Mouse (Mus musculus): ENCODE data around the gene Smad9. TPM values are rescaled to one million over a fixed set of nuclear protein-coding genes. Genes with fewer than 3 reads are reported as not detected.

Gene Smad9
- 0.72 TPM for polyA plus RNA-seq (2014; fragmentation: Illumina TruSeq; extraction: RNeasy Lipid Tissue Mini Kit (QIAGEN cat#74804); ENCODE audit: low read depth, low replicate concordance)

GRCm38 (mm10) chr3:54755145-54756041, at the start of gene Smad9:
Smad9 (plus strand) TSS chr3:54755582.

GRCm38 (mm10) chr3:54714253-54714652, 41.1 kb upstream of the Smad9 start, which contains the start of gene Gm21958:
Gm21958 (minus strand) TSS chr3:54714353.

DNA sequence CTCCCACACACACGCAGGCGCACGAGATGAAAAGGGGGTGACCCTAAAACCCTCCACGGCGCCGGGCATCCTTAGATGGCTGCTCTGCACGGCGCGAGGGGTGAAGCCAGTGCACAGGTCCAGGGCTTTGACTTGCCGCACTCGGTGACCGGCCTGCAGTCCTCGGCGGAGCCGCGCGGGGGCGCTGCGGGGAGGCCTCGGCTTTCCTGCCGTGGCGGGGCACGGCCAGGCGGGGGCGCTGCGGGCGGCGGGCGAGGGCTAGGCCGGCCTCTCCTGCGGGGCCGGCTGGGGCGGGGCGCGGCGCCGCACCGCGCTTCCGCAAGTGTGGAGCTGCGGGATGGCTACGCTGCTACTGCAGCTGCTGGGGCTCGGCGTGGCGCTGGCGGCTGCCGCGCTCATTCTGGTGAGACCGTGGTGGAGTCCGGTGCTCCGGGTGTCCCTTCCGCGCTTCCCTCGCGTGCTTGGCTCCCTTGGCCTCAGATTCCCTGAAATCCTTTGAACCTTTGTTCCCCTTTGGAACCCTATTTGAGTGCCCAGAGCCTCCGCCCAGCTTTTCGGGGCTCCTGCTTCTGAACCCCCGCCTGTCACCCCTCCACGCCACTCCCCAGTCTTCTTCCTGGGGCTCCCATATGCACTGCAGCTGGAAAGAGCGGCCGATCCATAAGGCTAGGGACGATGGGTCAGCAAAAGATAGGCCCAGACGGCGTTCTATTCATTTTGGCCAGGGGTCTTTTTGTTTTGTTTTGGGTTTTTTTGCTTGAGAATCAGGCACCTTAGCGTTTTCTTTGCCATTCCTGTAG, 19.9 kb upstream of the Smad9 start, which contains the start of the genes Exosc8 and Alg5:
Gene Exosc8, minus strand, starts transcription at position 147 of the 800 bp plus-strand sequence.
Gene Alg5, plus strand, starts transcription at position 293 of the 800 bp plus-strand sequence.

DNA sequence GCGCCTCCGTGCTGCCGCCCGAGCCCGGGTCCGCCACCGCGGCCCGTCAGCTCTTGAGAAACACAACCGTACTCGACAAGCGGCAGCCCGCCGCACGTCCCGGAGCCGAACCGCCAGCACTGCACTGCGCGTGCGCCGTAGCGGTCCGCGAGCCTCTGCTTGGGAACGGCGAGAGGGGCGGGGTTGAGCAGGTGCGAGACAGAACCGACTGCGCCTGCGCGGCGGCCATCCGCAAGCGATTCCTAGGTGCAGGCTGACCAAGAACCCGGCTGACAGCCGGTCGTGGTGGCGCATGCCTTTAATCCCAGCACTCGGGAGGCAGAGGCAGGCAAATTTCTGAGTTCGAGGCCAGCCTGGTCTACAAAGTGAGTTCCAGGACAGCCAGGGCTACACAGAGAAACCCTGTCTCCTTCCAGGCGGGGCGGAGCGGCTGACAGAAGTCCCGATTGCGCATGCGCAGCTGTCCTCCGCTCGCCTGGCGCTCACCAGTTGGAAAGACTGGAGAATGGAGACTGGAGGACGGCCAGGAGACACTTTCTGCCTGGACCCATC, 52.4 kb downstream of the Smad9 start, which contains the start of gene Rfxap:
Gene Rfxap, minus strand, starts transcription at position 126 of the 552 bp plus-strand sequence.

Other genes starting within 250 kb of the Smad9 start
- gene Supt20, start 62.8 kb upstream of the Smad9 start, polyA plus RNA-seq (2014; fragmentation: Illumina TruSeq; extraction: RNeasy Lipid Tissue Mini Kit (QIAGEN cat#74804); ENCODE audit: low read depth, low replicate concordance), result 61.5 TPM
- not detected for gene Gm21958, start 41.2 kb upstream of the Smad9 start, polyA plus RNA-seq (2014; fragmentation: Illumina TruSeq; extraction: RNeasy Lipid Tissue Mini Kit (QIAGEN cat#74804); ENCODE audit: low read depth, low replicate concordance)
- 24.2 TPM for gene Exosc8, start 20.2 kb upstream of the Smad9 start, polyA plus RNA-seq (2014; fragmentation: Illumina TruSeq; extraction: RNeasy Lipid Tissue Mini Kit (QIAGEN cat#74804); ENCODE audit: low read depth, low replicate concordance)
- gene Alg5, start 20.0 kb upstream of the Smad9 start, polyA plus RNA-seq (2014; fragmentation: Illumina TruSeq; extraction: RNeasy Lipid Tissue Mini Kit (QIAGEN cat#74804); ENCODE audit: low read depth, low replicate concordance), result 39.5 TPM
- 22.5 TPM for gene Rfxap, start 52.2 kb downstream of the Smad9 start, polyA plus RNA-seq (2014; fragmentation: Illumina TruSeq; extraction: RNeasy Lipid Tissue Mini Kit (QIAGEN cat#74804); ENCODE audit: low read depth, low replicate concordance)
- not detected for gene Sertm1, start 160.3 kb downstream of the Smad9 start, polyA plus RNA-seq (2014; fragmentation: Illumina TruSeq; extraction: RNeasy Lipid Tissue Mini Kit (QIAGEN cat#74804); ENCODE audit: low read depth, low replicate concordance)